Mouse (Mus musculus): Measurements from ENCODE around the gene Btf3. TPM values are rescaled to one million over a fixed set of nuclear protein-coding genes. Genes with fewer than 3 reads are reported as not detected.
A peak's percentile ranks its signal among the peaks of the same experiment; 100 is the strongest.

The Btf3 gene
- polyA plus RNA-seq, 1 experiment from 2014 or later = 461 TPM

DNA sequence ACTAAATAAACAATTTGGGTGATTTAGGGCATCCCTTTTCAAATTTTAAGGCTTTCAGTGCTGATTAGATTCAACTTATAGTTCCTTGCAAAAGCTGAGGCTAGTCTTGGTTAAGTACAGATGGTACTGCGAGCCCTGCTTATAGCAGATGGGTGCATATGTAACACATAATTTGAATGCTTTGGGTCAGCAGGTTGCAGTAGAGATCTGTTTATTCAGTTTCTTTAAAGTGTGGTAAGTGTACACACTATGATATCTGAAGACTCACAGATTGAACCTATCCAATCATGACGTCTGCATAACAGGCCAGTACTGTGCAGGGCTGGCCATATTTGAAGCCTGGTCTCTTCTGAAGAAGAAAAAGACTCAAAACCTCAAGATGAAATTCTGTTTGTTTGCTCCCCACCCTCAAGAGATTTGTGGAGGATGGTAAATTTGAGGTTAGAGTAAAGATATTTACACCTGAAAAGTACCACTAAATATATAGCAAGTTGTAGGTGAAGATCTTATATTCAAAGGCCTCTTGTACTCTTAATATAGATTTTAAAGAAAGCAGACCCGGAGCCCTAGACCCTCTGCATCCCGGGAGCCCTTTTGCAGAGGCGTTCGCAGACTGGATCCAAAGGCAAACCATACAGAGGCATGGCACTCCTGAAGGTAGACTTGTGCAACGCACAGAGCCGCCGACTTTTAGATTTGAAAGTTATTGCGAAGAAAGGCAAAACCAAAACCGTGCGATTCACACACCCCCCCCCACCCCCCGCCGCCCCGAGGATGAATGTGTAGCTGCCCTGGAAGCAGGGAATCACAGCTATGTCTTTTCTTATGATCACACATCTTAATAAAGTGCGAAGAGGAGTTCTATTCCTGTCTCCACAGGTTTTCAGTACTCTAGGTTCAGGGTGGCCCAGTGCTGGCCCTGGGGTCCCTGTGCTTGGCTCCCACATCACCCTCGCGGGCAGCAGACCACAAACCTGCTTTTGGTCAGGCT lies 40.9 kb upstream of the Btf3 start:
- Histone ChIP-seq H3K4me2 (ENCODE audit: low read length) (no peak overlapping the region), H3K9me3 (replicated peaks; ENCODE audit: control insufficient read depth, low read length, poor library complexity, severe bottlenecking) (no peaks in the 10 kb centered on the region), H3K27me3 (ENCODE audit: control insufficient read depth, insufficient read depth, low read depth, low read length) (peaks cover 49% of the 10 kb centered on the region), H3K27ac (ENCODE audit: low read length) (no peak overlapping the region), H3K36me3 (ENCODE audit: control insufficient read depth, insufficient read depth, low read length) (no peaks in the 10 kb centered on the region), H3K9ac (ENCODE audit: low read depth, low read length) (no peak overlapping the region), H3K4me3 (ENCODE audit: low read depth, low read length) (no peak overlapping the region; the same call in 1 of the 2 replicates), H3K4me1 (ENCODE audit: control insufficient read depth, insufficient read depth, low read length) (peaks cover 12% of the 10 kb centered on the region)
- ATAC-seq = no peak
- WGBS = 6% methylated on average over 18 of the region's 18 CpGs

DNA sequence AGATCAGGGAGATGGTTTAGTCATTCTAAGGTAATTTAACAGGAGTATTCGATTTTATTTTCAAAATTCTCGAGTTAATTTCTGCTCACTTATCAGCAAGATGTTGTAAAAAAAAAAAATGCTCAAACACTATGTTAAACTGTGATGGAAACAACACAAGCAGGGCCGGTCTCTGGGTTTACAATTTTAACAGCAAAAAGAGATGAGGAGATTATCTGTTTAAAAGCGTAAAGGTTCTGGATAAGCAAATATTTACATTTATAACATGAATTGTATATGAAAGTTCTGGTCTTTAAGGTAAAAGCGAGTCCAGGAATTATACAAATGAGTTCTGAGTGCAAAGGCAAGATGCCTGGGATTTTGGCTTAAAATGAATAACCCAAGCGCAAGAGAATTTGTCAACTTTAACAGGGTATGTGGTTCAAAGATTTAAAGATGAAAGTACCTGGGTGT lies 40.2 kb upstream of the Btf3 start:
- no peak overlapping the region for H3K4me2 ChIP-seq (ENCODE audit: low read length)
- ATAC-seq = no peak
- H3K9ac ChIP-seq (ENCODE audit: low read depth, low read length) = no peak overlapping the region
- peaks cover 12% of the 10 kb centered on the region for H3K4me1 ChIP-seq (ENCODE audit: control insufficient read depth, insufficient read depth, low read length)
- peaks cover 47% of the 10 kb centered on the region for H3K27me3 ChIP-seq (ENCODE audit: control insufficient read depth, insufficient read depth, low read depth, low read length)
- H3K27ac ChIP-seq (ENCODE audit: low read length) = no peak overlapping the region
- H3K4me3 ChIP-seq (ENCODE audit: low read depth, low read length) = no peak overlapping the region
- no peaks in the 10 kb centered on the region for H3K36me3 ChIP-seq (ENCODE audit: control insufficient read depth, insufficient read depth, low read length)
- no peaks in the 10 kb centered on the region for H3K9me3 ChIP-seq (replicated peaks; ENCODE audit: control insufficient read depth, low read length, poor library complexity, severe bottlenecking)
- 8% methylated on average over 6 of the region's 6 CpGs for WGBS

DNA sequence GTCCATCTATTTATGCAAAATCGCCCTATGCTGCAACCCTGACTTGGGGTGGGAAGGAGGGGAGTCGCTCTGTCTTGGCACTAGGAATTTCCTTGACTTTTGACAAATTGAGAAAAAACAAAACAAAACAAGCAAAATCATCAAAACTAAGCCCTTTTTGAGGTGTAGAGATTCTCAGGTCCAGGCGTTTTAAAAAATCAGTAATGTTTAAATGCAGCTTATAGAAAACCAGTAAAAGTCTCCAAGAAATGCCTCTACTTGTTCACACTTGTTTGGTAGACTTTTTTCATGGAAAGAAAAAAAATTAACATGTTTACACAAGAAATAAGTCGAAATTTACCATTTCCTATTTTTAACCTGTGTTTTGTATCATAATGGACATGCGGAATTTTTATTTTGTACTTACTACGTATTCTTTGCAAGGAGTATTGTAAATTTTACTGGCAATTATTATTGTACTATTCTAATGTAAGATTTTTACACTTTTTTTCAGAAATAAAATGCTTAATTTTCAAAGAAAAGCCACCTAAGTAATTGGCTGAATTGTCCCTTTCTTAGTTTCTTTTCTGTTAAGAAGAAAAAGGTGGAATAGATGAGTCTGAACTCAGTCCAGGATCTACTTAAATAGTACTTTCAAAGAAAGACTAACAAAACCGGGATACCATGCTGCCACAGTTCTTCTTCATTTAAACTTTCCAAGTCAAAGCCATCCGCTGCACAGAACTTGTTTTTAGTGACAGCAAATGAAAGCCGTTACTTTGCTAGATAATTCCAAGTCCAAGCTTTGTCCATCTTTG lies 39.6 kb upstream of the Btf3 start:
- no peaks in the 10 kb centered on the region for H3K9me3 ChIP-seq (replicated peaks; ENCODE audit: control insufficient read depth, low read length, poor library complexity, severe bottlenecking)
- 3% methylated on average over 9 of the region's 9 CpGs for WGBS

DNA sequence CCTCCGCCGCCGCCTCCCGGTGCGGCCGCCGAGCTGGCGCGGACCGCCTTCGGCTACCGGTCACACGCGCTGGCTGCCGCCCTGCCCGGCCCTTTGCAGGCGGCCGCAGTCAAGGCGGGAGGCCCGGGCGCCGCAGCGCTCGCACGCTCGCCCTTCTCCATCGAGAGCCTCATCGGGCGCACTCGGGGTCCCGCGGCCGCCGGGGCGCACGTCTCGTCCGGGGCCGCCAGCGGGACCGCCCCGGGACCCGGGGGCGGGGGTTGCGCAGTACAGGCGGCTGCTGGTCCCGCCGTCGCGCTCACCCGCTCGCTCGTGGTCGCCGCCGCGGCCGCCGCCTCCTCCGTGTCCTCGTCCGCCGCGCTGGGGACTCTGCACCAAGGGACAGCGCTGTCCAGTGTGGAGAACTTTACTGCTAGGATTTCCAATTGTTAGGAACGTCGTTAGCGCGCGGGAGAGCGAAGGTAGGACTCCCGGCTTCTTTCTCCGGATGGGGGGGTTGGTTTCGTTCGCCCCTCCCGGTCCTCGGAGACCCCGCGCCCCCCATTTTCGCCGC lies 38.8 kb upstream of the Btf3 start:
- H3K4me3 ChIP-seq (ENCODE audit: low read depth, low read length) = peak overlapping the region; percentile 38
- under 1% methylated on average over 67 of the region's 81 CpGs for WGBS
- no peak for ATAC-seq
- peaks cover 50% of the 10 kb centered on the region for H3K27me3 ChIP-seq (ENCODE audit: control insufficient read depth, insufficient read depth, low read depth, low read length)
- H3K9ac ChIP-seq (ENCODE audit: low read depth, low read length) = peak overlapping the region; percentile 52; the same call in 1 of the 2 replicates
- no peaks in the 10 kb centered on the region for H3K36me3 ChIP-seq (ENCODE audit: control insufficient read depth, insufficient read depth, low read length)
- peaks cover 12% of the 10 kb centered on the region for H3K4me1 ChIP-seq (ENCODE audit: control insufficient read depth, insufficient read depth, low read length)
- H3K27ac ChIP-seq (ENCODE audit: low read length) = no peak overlapping the region
- H3K9me3 ChIP-seq (replicated peaks; ENCODE audit: control insufficient read depth, low read length, poor library complexity, severe bottlenecking) = no peaks in the 10 kb centered on the region
- H3K4me2 ChIP-seq (ENCODE audit: low read length) = peak overlapping the region; percentile 57

More for the DNA sequence above, 39.6 kb upstream of the Btf3 start:
- Histone ChIP-seq H3K9ac (ENCODE audit: low read depth, low read length) (no peak overlapping the region), H3K4me2 (ENCODE audit: low read length) (0 out of 2 replicates have a peak overlapping the region, but pooled peaks have one; percentile 57), H3K27ac (ENCODE audit: low read length) (no peak overlapping the region), H3K27me3 (ENCODE audit: control insufficient read depth, insufficient read depth, low read depth, low read length) (peaks cover 50% of the 10 kb centered on the region), H3K4me3 (ENCODE audit: low read depth, low read length) (peak overlapping the region; percentile 38), H3K4me1 (ENCODE audit: control insufficient read depth, insufficient read depth, low read length) (peaks cover 12% of the 10 kb centered on the region), H3K36me3 (ENCODE audit: control insufficient read depth, insufficient read depth, low read length) (no peaks in the 10 kb centered on the region)
- no peak for ATAC-seq

DNA sequence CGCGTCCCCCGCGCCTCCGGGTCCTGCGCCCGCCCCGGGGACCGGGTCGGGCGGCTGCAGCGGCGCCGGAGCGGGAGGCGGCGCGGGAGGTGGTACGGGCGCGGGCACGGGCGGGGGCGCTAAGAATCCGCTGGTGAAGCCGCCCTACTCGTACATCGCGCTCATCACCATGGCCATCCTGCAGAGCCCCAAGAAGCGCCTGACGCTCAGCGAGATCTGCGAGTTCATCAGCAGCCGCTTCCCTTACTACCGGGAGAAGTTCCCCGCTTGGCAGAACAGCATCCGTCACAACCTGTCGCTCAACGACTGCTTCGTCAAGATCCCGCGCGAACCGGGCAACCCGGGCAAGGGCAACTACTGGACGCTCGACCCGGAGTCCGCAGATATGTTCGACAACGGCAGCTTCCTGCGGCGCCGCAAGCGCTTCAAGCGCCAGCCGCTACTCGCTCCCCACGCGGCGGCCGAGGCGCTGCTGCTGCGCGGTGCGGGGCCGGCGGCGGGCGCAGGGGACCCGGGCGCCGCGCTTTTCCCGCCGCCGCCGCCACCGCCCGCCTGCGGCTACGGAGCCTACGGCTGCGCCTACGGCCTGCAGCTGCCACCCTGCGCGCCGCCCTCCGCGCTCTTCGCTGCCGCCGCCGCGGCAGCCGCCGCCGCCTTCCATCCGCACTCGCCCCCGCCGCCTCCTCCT lies 38.2 kb upstream of the Btf3 start:
- Histone ChIP-seq H3K9me3 (replicated peaks; ENCODE audit: control insufficient read depth, low read length, poor library complexity, severe bottlenecking) (no peaks in the 10 kb centered on the region), H3K4me1 (ENCODE audit: control insufficient read depth, insufficient read depth, low read length) (peaks cover 12% of the 10 kb centered on the region), H3K27me3 (ENCODE audit: control insufficient read depth, insufficient read depth, low read depth, low read length) (peaks cover 51% of the 10 kb centered on the region), H3K36me3 (ENCODE audit: control insufficient read depth, insufficient read depth, low read length) (no peaks in the 10 kb centered on the region), H3K4me2 (ENCODE audit: low read length) (peak overlapping the region; percentile 57), H3K9ac (ENCODE audit: low read depth, low read length) (peak overlapping the region; percentile 52; the same call in 1 of the 2 replicates), H3K4me3 (ENCODE audit: low read depth, low read length) (peak overlapping the region; percentile 38), H3K27ac (ENCODE audit: low read length) (no peak overlapping the region)
- under 1% methylated on average over 80 of the region's 102 CpGs for WGBS
- peak; percentile 54 for ATAC-seq

DNA sequence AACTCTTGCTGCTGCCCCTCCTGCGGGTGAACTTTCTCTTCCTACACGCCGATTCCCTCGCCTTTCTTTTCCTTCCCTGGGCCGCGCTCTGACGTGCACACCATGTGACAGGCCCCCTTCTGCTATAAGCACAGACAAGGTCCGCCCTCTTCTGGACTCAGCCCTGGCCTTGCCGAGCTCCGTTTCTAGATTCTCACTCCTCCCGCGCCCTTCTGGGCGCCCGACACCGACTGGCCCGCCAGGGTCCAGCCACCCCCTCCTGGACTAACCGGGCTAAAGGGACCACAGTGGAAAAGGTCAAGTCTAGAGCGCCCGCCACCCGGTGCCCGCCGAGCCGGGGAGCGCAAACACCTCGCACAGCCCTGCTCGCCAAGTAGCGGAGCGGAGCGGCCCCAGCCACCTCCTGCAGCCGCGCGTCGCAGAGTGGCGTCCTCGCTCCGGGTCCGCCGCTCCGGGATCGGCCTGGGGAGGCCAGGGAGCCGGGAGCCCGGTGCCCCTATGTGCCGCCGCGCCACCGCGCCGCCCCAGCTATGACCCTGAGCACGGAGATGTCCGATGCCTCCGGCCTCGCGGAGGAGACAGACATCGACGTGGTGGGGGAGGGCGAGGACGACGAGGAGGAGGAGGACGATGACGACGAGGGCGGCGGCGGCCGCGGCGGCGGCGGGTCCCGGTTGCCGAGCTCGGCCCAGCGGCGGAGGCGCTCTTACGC lies 37.4 kb upstream of the Btf3 start, which contains the start of gene Foxd1:
TSS of gene Foxd1 (plus strand) at position 153 of the 712 bp plus-strand sequence.
- peak; percentile 70 for ATAC-seq
- Histone ChIP-seq H3K4me1 (ENCODE audit: control insufficient read depth, insufficient read depth, low read length) (peaks cover 12% of the 10 kb centered on the region), H3K27me3 (ENCODE audit: control insufficient read depth, insufficient read depth, low read depth, low read length) (peaks cover 53% of the 10 kb centered on the region)

DNA sequence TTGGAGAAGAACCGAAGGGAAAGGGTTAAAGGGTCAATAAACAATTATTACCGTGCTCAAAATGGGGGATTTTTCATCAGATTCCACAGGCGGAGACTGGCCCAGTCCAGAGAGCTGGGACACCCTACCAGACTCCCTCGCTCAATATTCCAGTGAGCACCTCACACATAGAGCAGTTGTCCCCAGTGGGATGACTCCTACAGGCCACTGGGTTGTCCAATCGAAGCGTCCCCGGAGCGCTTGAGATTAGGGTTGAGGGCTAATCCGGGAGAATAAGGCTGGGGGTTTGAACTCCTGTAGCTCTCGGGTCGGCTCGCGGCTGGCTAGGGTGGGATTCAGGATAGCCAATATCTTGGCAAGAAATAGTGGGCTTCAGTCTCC lies 36.9 kb upstream of the Btf3 start:
- under 1% methylated on average over 13 of the region's 13 CpGs for WGBS
- H3K9ac ChIP-seq (ENCODE audit: low read depth, low read length) = no peak overlapping the region
- ATAC-seq = no peak
- no peaks in the 10 kb centered on the region for H3K9me3 ChIP-seq (replicated peaks; ENCODE audit: control insufficient read depth, low read length, poor library complexity, severe bottlenecking)
- H3K4me1 ChIP-seq (ENCODE audit: control insufficient read depth, insufficient read depth, low read length) = peaks cover 12% of the 10 kb centered on the region
- peak overlapping the region; percentile 38; the same call in 1 of the 2 replicates for H3K4me3 ChIP-seq (ENCODE audit: low read depth, low read length)
- H3K27me3 ChIP-seq (ENCODE audit: control insufficient read depth, insufficient read depth, low read depth, low read length) = peaks cover 53% of the 10 kb centered on the region
- H3K36me3 ChIP-seq (ENCODE audit: control insufficient read depth, insufficient read depth, low read length) = no peaks in the 10 kb centered on the region
- H3K27ac ChIP-seq (ENCODE audit: low read length) = no peak overlapping the region
- H3K4me2 ChIP-seq (ENCODE audit: low read length) = peak overlapping the region; percentile 57

More for the DNA sequence above, 37.4 kb upstream of the Btf3 start, which contains the start of gene Foxd1:
- no peaks in the 10 kb centered on the region for H3K36me3 ChIP-seq (ENCODE audit: control insufficient read depth, insufficient read depth, low read length)
- H3K9ac ChIP-seq (ENCODE audit: low read depth, low read length) = 0 out of 2 replicates have a peak within 1 kb of the TSS, but pooled peaks have one; percentile 52
- peak within 1 kb of the TSS; percentile 57 for H3K4me2 ChIP-seq (ENCODE audit: low read length)
- WGBS = under 1% methylated on average over 68 of the region's 76 CpGs
- no peak within 1 kb of the TSS for H3K27ac ChIP-seq (ENCODE audit: low read length)
- H3K4me3 ChIP-seq (ENCODE audit: low read depth, low read length) = peak within 1 kb of the TSS; percentile 38
- no peaks in the 10 kb centered on the region for H3K9me3 ChIP-seq (replicated peaks; ENCODE audit: control insufficient read depth, low read length, poor library complexity, severe bottlenecking)
